In genomic region chr11:98655076-98655475, GRCm38 (mm10) we compare ENCODE assay signal across 10 mouse cellular contexts. TPM values are rescaled to one million over a fixed set of nuclear protein-coding genes. Genes with fewer than 3 reads are reported as not detected.
DNase-seq lines count a peak whose midpoint lies in the region; ATAC-seq and TF ChIP-seq lines count a peak whose summit lies in the region.
"Not testable (repeated sequence)": the region's sequence is repeated elsewhere in the genome, so short reads cannot be mapped to it uniquely, and the experiment has no call there.
"Had no signal": no experiment of that assay in that cellular context is flagged by ENCODE, and none has a peak within 500 bp of the region (broad histone marks: within the 10 kb centered on the region; RNA-seq: fewer than 3 reads in every experiment).

No protein-coding gene starts in this region.

- H3K9me3 ChIP-seq in ES-E14 (ENCODE audit: control insufficient read depth, insufficient read depth, low read depth, low read length); forebrain, embryonic 11.5 days (ENCODE audit: control insufficient read depth, low read length); hindbrain, embryonic 10.5 days: not testable (repeated sequence)

- in situ Hi-C loops in ES-E14 (cut with MboI; ENCODE audit: low sequenced_read_pairs in 2 of 2, unreplicated experiment in 2 of 2): not testable (repeated sequence)

- not testable (repeated sequence) for H3K27ac ChIP-seq in ES-E14 (ENCODE audit: insufficient read depth, low read depth, low read length, poor library complexity, severe bottlenecking); forebrain, embryonic 11.5 days (ENCODE audit: low read depth, low read length); hindbrain, embryonic 10.5 days; layer of hippocampus, adult 2 months

- TF ChIP-seq CTCF in layer of hippocampus, adult 2 months (conservative IDR thresholded peaks at IDR 0.05): peak; percentile 69

- H3K4me2 ChIP-seq in forebrain, embryonic 11.5 days (ENCODE audit: low read depth, low read length, severe bottlenecking): not testable (repeated sequence)

- WGBS in forebrain, embryonic 11.5 days: 17% methylated on average over 7 of the region's 7 CpGs
- WGBS in hindbrain, embryonic 10.5 days: 12% methylated on average over 7 of the region's 7 CpGs

- H3K4me3 ChIP-seq in ES-E14 (ENCODE audit: insufficient read depth in 1 of 2, low read depth in 1 of 2, low read length in 2 of 2, poor library complexity in 1 of 2, severe bottlenecking in 1 of 2); forebrain, embryonic 11.5 days (ENCODE audit: low read depth, low read length); layer of hippocampus, adult 2 months: not testable (repeated sequence)
- H3K4me3 ChIP-seq in hindbrain, embryonic 10.5 days: 0 out of 2 replicates have a peak overlapping the region, but pooled peaks have one; percentile 2

- not testable (repeated sequence) for ATAC-seq in forebrain, embryonic 11.5 days (replicated peaks; ENCODE audit: low FRiP score)

- H3K36me3 ChIP-seq in ES-E14 (ENCODE audit: control insufficient read depth, insufficient read depth, low read length, poor library complexity, severe bottlenecking); forebrain, embryonic 11.5 days (ENCODE audit: control insufficient read depth, insufficient read depth, low read length); hindbrain, embryonic 10.5 days: not testable (repeated sequence)

- not testable (repeated sequence) for H3K4me1 ChIP-seq in ES-E14 (ENCODE audit: control insufficient read depth in 2 of 2, insufficient read depth in 2 of 2, low read length in 2 of 2, poor library complexity in 1 of 2); forebrain, embryonic 11.5 days (replicated peaks; ENCODE audit: control insufficient read depth, insufficient read depth, low read length); hindbrain, embryonic 10.5 days (replicated peaks)

- not testable (repeated sequence) for H3K9ac ChIP-seq in ES-E14 (ENCODE audit: insufficient read depth, low read depth, low read length, poor library complexity, severe bottlenecking); forebrain, embryonic 11.5 days (ENCODE audit: low read length)

- not testable (repeated sequence) for H3K27me3 ChIP-seq in forebrain, embryonic 11.5 days (ENCODE audit: control insufficient read depth, insufficient read depth, low read length); hindbrain, embryonic 10.5 days (ENCODE audit: insufficient read depth, poor library complexity, severe bottlenecking)

- not testable (repeated sequence) for DNase-seq in ES-E14 (ENCODE audit: low read depth, low spot score)
- DNase-seq in c-Kit-positive CD71-negative TER-119-negative erythroid progenitor cells, embryonic 14.5 days (ENCODE audit: low read depth): peak; percentile 24
- DNase-seq in forebrain, embryonic 11.5 days (ENCODE audit: low spot score): peak; percentile 67
- DNase-seq in hindbrain, embryonic 10.5 days (ENCODE audit: low spot score): peak; percentile 58
- peak in 1 of 2 experiments; percentile 21 for DNase-seq in layer of hippocampus, adult 2 months (ENCODE audit: low spot score in 2 of 2)
- peak; percentile 68 for DNase-seq in lung, postnatal 14 days
- peak; percentile 40 for DNase-seq in retina, postnatal 7 days (ENCODE audit: low read depth, low spot score)
- peak; percentile 65 for DNase-seq in thymus, postnatal 14 days

TF ChIP-seq in ES-E14, 5 proteins besides CTCF, POLR2A, EP300 and RAD21:
- peak; percentile 29; the same call in 1 of the 2 replicates for TF ChIP-seq ZC3H11A (IDR thresholded peaks at IDR 0.05; ENCODE audit: borderline replicate concordance, low read depth, low read length)

RNA-seq across cellular contexts. Expression of gene Gsdma2, which starts 8.5 kb away (rescaled TPM):
- not detected in 2 replicates for total RNA-seq in ES-E14 (2012; rRNA removed)
- polyA plus RNA-seq in forebrain, embryonic 11.5 days (2014; fragmentation: Nextera tagmentation; extraction: Ambion mirVana): not detected in 2 replicates
- not detected in 2 replicates for polyA plus RNA-seq in hindbrain, embryonic 10.5 days (2016; fragmentation: Nextera tagmentation; extraction: Ambion mirVana)
- not detected for total RNA-seq in layer of hippocampus, adult 2 months (2021)
- polyA plus RNA-seq: gonadal fat pad, adult 2 months; neural tube, embryonic 12.5 days had no signal

RNA-seq across cellular contexts. Expression of gene Gsdma, which starts 9.1 kb away (rescaled TPM):
- 0.16 and 0.40 TPM in 2 replicates for total RNA-seq in ES-E14 (2012; rRNA removed)
- polyA plus RNA-seq in forebrain, embryonic 11.5 days (2014; fragmentation: Nextera tagmentation; extraction: Ambion mirVana): not detected in 2 replicates
- 0.09 TPM in 1 of 2 replicates, not detected in the other for polyA plus RNA-seq in hindbrain, embryonic 10.5 days (2016; fragmentation: Nextera tagmentation; extraction: Ambion mirVana)
- not detected for total RNA-seq in layer of hippocampus, adult 2 months (2021)
- polyA plus RNA-seq: neural tube, embryonic 12.5 days had no signal

RNA-seq across cellular contexts. Expression of gene Psmd3, which starts 27.3 kb away (rescaled TPM):
- 376 and 408 TPM in 2 replicates for total RNA-seq in ES-E14 (2012; rRNA removed)
- polyA plus RNA-seq in forebrain, embryonic 11.5 days (2014; fragmentation: Nextera tagmentation; extraction: Ambion mirVana): 208 and 220 TPM in 2 replicates
- 251 and 281 TPM in 2 replicates for polyA plus RNA-seq in hindbrain, embryonic 10.5 days (2016; fragmentation: Nextera tagmentation; extraction: Ambion mirVana)
- total RNA-seq in layer of hippocampus, adult 2 months (2021): 100 to 1,000 TPM; 123 to 125 TPM

RNA-seq across cellular contexts. Expression of gene Gsdma3, which starts 28.9 kb away (rescaled TPM):
- not detected in 2 replicates for total RNA-seq in ES-E14 (2012; rRNA removed)
- not detected in 2 replicates for polyA plus RNA-seq in forebrain, embryonic 11.5 days (2014; fragmentation: Nextera tagmentation; extraction: Ambion mirVana)
- not detected in 2 replicates for polyA plus RNA-seq in hindbrain, embryonic 10.5 days (2016; fragmentation: Nextera tagmentation; extraction: Ambion mirVana)
- total RNA-seq in layer of hippocampus, adult 2 months (2021): not detected
- polyA plus RNA-seq: gonadal fat pad, adult 2 months; neural tube, embryonic 12.5 days had no signal

RNA-seq across cellular contexts. Expression of gene Gm12355, which starts 29.6 kb away (rescaled TPM):
- total RNA-seq in ES-E14 (2012; rRNA removed): 2.2 and 2.9 TPM in 2 replicates
- polyA plus RNA-seq in forebrain, embryonic 11.5 days (2014; fragmentation: Nextera tagmentation; extraction: Ambion mirVana): 0.96 and 1.5 TPM in 2 replicates
- 1.3 and 1.4 TPM in 2 replicates for polyA plus RNA-seq in hindbrain, embryonic 10.5 days (2016; fragmentation: Nextera tagmentation; extraction: Ambion mirVana)
- 10 to 100 TPM; 11.4 to 11.5 TPM for total RNA-seq in layer of hippocampus, adult 2 months (2021)
- polyA plus RNA-seq: gonadal fat pad, adult 2 months had no signal
